Mouse (Mus musculus) midbrain, embryonic 16.5 days (tissue): Measurements from ENCODE around the gene Mroh8. TPM values are rescaled to one million over a fixed set of nuclear protein-coding genes. Genes with fewer than 3 reads are reported as not detected.

Experiments
- ATAC-seq: fragments of 200-750 bp; cut with Nextera tagmentation; 2 replicates; pipeline ENCODE4 v1.8.0; 2017; ENCODE audit warnings: moderate TSS enrichment
- H3K27ac ChIP-seq: fragments of 300-500 bp; sonication (generic); 2 replicates; pipeline ENCODE4 v1.5.1; 2014; ENCODE audit warnings: mild to moderate bottlenecking, low read length, mixed read lengths
- H3K27me3 ChIP-seq: fragments of 300-500 bp; sonication (generic); 2 replicates; pipeline ENCODE4 v1.6.1; 2014; ENCODE audit warnings: low read depth, low read length, mixed read lengths; ENCODE audit not compliant: control insufficient read depth, insufficient read depth
- H3K36me3 ChIP-seq: fragments of 300-500 bp; sonication (generic); 2 replicates; pipeline ENCODE4 v1.6.1; 2014; ENCODE audit warnings: mild to moderate bottlenecking, low read length, moderate library complexity, mixed read lengths; ENCODE audit not compliant: control insufficient read depth, insufficient read depth
- H3K4me1 ChIP-seq: fragments of 300-500 bp; sonication (generic); 2 replicates; pipeline ENCODE4 v1.6.1; 2014; ENCODE audit warnings: mild to moderate bottlenecking, low read length, mixed read lengths; ENCODE audit not compliant: control insufficient read depth, insufficient read depth
- H3K4me2 ChIP-seq: fragments of 300-500 bp; sonication (generic); 2 replicates; pipeline ENCODE4 v1.6.1; 2014; ENCODE audit warnings: mild to moderate bottlenecking, low read length, mixed read lengths
- H3K4me3 ChIP-seq: fragments of 300-500 bp; sonication (generic); 2 replicates; pipeline ENCODE4 v1.5.1; 2014; ENCODE audit warnings: low read depth, mild to moderate bottlenecking, low read length, moderate library complexity, mixed read lengths
- H3K9ac ChIP-seq: fragments of 300-500 bp; sonication (generic); 2 replicates; pipeline ENCODE4 v1.6.1; 2014; ENCODE audit warnings: low read depth, low read length, mixed read lengths
- H3K9me3 ChIP-seq: fragments of 300-500 bp; sonication (generic); replicated peaks from 2 replicates; pipeline ENCODE4 v1.6.1; 2014; ENCODE audit warnings: mild to moderate bottlenecking, low read length, mixed read lengths; ENCODE audit not compliant: control insufficient read depth, poor library complexity, severe bottlenecking
- WGBS: fragments of 180-500 bp; shearing (Covaris S2); extraction: QIAGEN DNeasy Blood & Tissue Kit; methylation state at CpG from one replicate; pipeline ENCODE4 v1.1.7; 2014; 5-methylcytosine and 5-hydroxymethylcytosine counted together
- polyA plus RNA-seq: library from polyadenylated mRNA; unstranded; fragments of >200 nt; fragmentation: Nextera tagmentation; extraction: Ambion mirVana; gene quantifications from 2 replicates; pipeline ENCODE4 v1.2.1, GENCODE M21; 2015

The Mroh8 gene
- polyA plus RNA-seq, 1 experiment from 2014 or later: 0.54 TPM

DNA sequence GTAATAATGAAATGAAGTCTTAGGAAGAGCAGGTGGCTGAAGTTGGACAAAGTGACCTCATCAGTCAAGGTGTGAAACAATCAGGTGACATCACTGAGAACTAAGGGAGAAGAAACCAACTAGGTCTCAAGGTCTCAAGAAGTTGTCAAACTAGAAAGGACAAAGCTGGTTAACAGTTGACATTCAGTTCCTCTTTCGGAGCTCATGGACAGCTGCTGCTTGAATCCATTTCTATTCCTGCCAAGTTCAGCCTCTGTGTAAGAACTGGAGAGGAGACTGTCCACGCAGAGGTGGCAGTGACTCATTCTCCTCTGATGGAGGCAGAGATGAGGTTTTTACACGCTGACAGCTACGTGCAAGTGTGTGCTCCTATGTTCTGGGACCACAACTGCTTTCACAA is 92.1 kb downstream of the Mroh8 start:
- peaks cover 14% of the 10 kb centered on the region; the same call in 1 of the 2 replicates for H3K36me3 ChIP-seq
- WGBS: 93% methylated on average over 4 of the region's 4 CpGs

DNA sequence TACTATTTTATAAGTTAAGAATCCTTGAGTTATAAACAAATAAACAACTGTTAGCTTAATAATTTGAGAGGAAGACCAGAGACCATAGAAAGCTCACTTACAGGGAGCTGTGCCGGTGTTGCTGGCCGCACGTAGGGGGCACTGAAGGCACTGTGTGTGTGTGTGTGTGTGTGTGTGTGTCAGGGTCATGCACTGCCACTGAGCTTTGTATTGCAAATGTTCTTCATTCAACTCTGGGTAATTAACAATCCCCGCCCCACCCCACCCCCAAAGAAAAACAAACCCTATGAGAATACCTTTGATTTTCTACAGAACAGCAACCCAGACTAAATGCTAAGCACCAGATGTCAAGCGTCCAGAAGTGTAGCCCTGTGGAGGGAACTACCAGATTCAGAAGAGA is 92.8 kb downstream of the Mroh8 start:
- no peak overlapping the region for H3K9ac ChIP-seq
- 55% methylated on average over 5 of the region's 5 CpGs for WGBS
- H3K4me3 ChIP-seq: no peak overlapping the region
- no peak for ATAC-seq
- no peaks in the 10 kb centered on the region for H3K4me1 ChIP-seq
- H3K4me2 ChIP-seq: no peak overlapping the region
- no peaks in the 10 kb centered on the region for H3K27me3 ChIP-seq
- no peaks in the 10 kb centered on the region for H3K9me3 ChIP-seq
- H3K36me3 ChIP-seq: peaks cover 16% of the 10 kb centered on the region; the same call in 1 of the 2 replicates
- H3K27ac ChIP-seq: no peak overlapping the region

More for the DNA sequence above, 92.1 kb downstream of the Mroh8 start:
- ATAC-seq: no peak
- no peak overlapping the region for H3K27ac ChIP-seq
- H3K27me3 ChIP-seq: no peaks in the 10 kb centered on the region
- H3K4me3 ChIP-seq: no peak overlapping the region
- H3K9me3 ChIP-seq: no peaks in the 10 kb centered on the region
- no peaks in the 10 kb centered on the region for H3K4me1 ChIP-seq
- H3K4me2 ChIP-seq: no peak overlapping the region
- H3K9ac ChIP-seq: no peak overlapping the region

DNA sequence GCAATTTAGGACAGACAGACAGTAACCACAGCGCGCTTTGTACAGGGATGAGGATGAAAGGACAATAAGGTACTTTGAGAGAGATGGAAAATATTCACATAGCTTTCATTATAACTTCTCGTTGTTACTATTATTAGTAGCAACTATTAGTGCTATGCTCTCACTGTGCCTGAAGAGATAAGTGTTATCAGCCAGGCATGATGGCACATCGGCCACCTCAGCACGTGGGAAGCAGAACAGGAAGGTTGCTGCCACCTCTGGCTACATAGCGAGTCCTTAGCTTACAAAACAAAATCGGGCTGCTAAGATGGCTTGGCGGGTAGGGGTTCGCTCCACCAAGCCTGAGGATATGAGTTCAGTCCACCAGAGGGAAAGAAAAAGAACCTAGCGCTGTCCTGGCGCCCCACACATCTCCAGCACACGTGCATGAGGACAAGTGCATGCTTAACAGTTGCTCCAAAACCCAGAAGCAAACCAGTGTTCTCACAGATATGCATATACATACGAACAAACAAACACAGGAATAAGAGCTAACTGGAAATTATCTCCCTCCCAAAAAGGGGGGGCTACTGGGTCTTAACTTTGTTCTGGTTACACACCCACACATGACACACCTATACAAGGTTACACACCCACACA is 94.2 kb downstream of the Mroh8 start:
- Histone ChIP-seq H3K4me3 (no peak overlapping the region), H3K27me3 (no peaks in the 10 kb centered on the region), H3K9me3 (no peaks in the 10 kb centered on the region), H3K9ac (no peak overlapping the region), H3K36me3 (peaks cover 12% of the 10 kb centered on the region; the same call in 1 of the 2 replicates), H3K4me1 (no peaks in the 10 kb centered on the region), H3K4me2 (no peak overlapping the region), H3K27ac (no peak overlapping the region)
- ATAC-seq: no peak
- 93% methylated on average over 13 of the region's 13 CpGs for WGBS

DNA sequence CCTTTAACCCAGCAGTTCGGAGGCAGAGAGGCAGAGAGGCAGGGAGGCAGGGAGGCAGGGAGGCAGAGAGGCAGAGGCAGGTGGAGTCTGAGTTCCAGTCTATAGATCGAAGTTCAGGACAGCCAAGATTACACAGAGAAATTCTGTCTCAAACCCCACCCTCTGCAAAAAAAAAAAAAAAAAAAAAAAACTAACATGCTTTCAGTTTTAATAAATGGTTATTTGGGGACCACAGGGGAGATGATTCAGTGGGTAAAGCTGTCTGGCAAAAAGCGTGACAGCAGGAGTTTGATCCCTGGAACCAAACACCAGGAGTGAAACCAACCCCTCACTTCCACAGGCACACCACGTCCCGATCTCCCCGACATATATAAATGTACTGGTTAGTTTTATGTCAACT is 101.2 kb downstream of the Mroh8 start:
- no peak overlapping the region for H3K9ac ChIP-seq
- 0 out of 2 replicates have a peak, but pooled peaks cover 4% of the 10 kb centered on the region for H3K36me3 ChIP-seq
- H3K4me1 ChIP-seq: no peaks in the 10 kb centered on the region
- H3K4me3 ChIP-seq: no peak overlapping the region
- no peaks in the 10 kb centered on the region for H3K27me3 ChIP-seq
- WGBS: 91% methylated on average over 6 of the region's 6 CpGs
- ATAC-seq: no peak
- no peak overlapping the region for H3K27ac ChIP-seq
- H3K9me3 ChIP-seq: no peaks in the 10 kb centered on the region
- no peak overlapping the region for H3K4me2 ChIP-seq

DNA sequence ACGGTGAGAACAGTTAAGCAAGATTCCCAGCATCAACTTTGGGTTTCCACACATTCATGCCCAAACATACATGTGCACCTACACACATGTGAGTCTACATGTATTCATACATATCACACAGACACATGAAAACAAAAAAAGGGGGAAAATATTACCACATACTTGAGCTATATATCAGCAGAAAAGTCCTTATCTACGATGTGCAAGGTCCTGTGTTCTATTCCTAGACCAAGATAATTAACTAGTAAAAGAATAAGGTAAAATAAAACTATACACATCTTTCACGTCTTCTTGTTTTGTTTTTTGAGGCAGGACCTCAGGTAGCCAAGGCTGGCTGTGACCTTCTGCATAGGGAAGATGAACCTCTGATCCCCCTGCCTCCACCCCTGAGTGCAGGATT is 103.1 kb downstream of the Mroh8 start:
- no peak overlapping the region for H3K27ac ChIP-seq
- no peaks in the 10 kb centered on the region for H3K9me3 ChIP-seq
- no peak overlapping the region for H3K4me3 ChIP-seq
- H3K4me2 ChIP-seq: no peak overlapping the region
- no peak for ATAC-seq
- no peaks in the 10 kb centered on the region for H3K27me3 ChIP-seq
- H3K4me1 ChIP-seq: no peaks in the 10 kb centered on the region
- 0 out of 2 replicates have a peak, but pooled peaks cover under 1% of the 10 kb centered on the region for H3K36me3 ChIP-seq
- no peak overlapping the region for H3K9ac ChIP-seq
- 92% methylated on average over 3 of the region's 3 CpGs for WGBS

DNA sequence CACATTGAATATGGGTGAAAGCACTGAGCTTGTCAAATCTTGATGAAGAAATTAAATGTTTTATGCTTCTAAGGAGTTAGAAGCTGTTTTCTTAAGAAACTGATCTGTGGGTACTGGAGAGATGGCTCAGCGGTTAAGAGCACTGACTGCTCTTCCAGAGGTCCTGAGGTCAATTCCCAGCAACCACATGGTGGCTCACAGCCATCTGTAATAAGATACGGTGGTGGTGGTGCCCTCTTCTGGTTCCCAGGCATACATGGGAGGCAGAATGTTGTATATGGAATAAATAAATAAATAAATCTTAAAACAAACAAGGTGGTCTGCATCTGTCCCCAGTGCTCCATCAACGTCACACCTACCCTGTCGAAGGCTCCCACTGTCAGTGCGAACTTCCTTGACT is 104.9 kb downstream of the Mroh8 start:
- no peak for ATAC-seq
- Histone ChIP-seq H3K4me2 (no peak overlapping the region), H3K9me3 (no peaks in the 10 kb centered on the region), H3K4me3 (no peak overlapping the region), H3K27ac (no peak overlapping the region), H3K4me1 (peaks cover 8% of the 10 kb centered on the region; the same call in 1 of the 2 replicates), H3K36me3 (0 out of 2 replicates have a peak, but pooled peaks cover 1% of the 10 kb centered on the region), H3K9ac (no peak overlapping the region), H3K27me3 (no peaks in the 10 kb centered on the region)
- WGBS: 83% methylated on average over 5 of the region's 5 CpGs

DNA sequence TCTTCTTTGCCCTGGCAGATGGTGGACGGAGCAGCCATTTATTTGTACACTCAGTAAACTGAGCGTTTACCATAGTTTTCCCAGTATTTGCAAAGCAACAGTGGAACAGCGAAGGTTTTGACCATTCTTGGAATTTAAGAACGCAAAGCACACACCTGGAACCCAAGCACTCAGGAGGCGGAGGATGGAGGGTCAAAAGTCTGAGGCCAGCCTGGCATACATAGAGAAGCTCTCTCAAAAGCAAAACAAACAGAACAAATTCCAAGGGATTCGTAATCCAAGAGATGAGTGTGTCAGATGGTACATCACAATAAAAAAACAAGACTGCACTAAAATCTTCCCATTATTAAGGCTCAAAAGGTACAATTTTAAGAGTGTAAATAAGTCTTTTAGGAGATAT is 105.8 kb downstream of the Mroh8 start:
- WGBS: 97% methylated on average over 6 of the region's 6 CpGs
- ATAC-seq: no peak
- no peak overlapping the region for H3K27ac ChIP-seq

DNA sequence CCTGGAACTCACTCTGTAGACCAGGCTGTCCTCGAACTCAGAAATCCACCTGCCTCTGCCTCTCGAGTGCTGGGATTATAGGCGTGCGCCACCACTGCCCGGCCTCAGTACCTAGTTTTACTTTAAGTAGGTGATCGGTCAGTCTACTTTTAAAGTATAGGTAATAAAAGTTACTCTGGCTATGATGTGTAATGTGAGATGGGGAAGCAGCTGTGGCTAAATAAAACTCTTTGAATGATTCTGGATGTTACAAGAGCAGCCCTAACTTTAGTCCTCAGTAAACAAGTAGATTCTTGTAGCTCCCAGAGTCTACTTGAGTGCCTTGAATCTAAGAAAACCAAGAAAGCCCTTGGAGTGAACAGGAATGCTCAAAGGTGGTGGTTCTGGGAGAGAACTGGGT is 106.4 kb downstream of the Mroh8 start:
- WGBS: 97% methylated on average over 6 of the region's 6 CpGs
- H3K27ac ChIP-seq: no peak overlapping the region
- no peaks in the 10 kb centered on the region for H3K9me3 ChIP-seq
- no peak for ATAC-seq
- H3K4me2 ChIP-seq: no peak overlapping the region
- 0 out of 2 replicates have a peak, but pooled peaks cover 5% of the 10 kb centered on the region for H3K36me3 ChIP-seq
- H3K9ac ChIP-seq: no peak overlapping the region
- no peaks in the 10 kb centered on the region for H3K27me3 ChIP-seq
- no peak overlapping the region for H3K4me3 ChIP-seq
- H3K4me1 ChIP-seq: peaks cover 8% of the 10 kb centered on the region; the same call in 1 of the 2 replicates

More for the DNA sequence above, 105.8 kb downstream of the Mroh8 start:
- no peak overlapping the region for H3K9ac ChIP-seq
- no peak overlapping the region for H3K4me3 ChIP-seq
- peaks cover 8% of the 10 kb centered on the region; the same call in 1 of the 2 replicates for H3K4me1 ChIP-seq
- no peaks in the 10 kb centered on the region for H3K9me3 ChIP-seq
- H3K4me2 ChIP-seq: no peak overlapping the region
- H3K36me3 ChIP-seq: 0 out of 2 replicates have a peak, but pooled peaks cover 3% of the 10 kb centered on the region
- no peaks in the 10 kb centered on the region for H3K27me3 ChIP-seq

DNA sequence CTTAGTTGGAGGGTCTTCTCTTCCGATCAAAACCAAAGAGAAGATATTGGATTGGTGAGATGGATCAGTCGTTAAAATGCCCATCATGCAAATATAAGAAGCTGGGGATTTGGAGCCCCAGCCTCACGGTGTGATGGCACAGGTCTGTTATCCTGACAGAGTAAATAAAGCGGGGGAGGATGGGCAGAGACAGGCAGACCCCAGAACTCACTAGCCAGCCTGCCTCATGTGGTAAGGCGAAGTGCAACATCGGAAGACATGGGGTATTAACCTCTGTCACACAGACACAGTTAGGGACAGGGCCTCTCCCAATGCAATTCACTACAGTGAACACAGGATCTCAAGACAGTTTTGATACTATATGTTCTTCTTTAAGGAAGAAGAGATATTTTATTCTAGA is 108.7 kb downstream of the Mroh8 start:
- Histone ChIP-seq H3K4me1 (peaks cover 8% of the 10 kb centered on the region; the same call in 1 of the 2 replicates), H3K4me3 (no peak overlapping the region), H3K9me3 (no peaks in the 10 kb centered on the region), H3K36me3 (peaks cover 5% of the 10 kb centered on the region; the same call in 1 of the 2 replicates), H3K27me3 (no peaks in the 10 kb centered on the region), H3K4me2 (no peak overlapping the region), H3K9ac (no peak overlapping the region), H3K27ac (peak overlapping the region; percentile 26; the same call in 1 of the 2 replicates)
- 0 out of 2 replicates have a peak, but pooled peaks have one; percentile 39 for ATAC-seq
- WGBS: 26% methylated on average over 6 of the region's 6 CpGs
